Comparison of ENCODE assay signal across 30 mouse cellular contexts in genomic region chr5:5245182-5245581, GRCm38 (mm10).
"Had no signal": no experiment of that assay in that cellular context is flagged by ENCODE, and none has a peak within 500 bp of the region (broad histone marks: within the 10 kb centered on the region; RNA-seq: fewer than 3 reads in every experiment).

No protein-coding gene starts in this region.

- H3K4me3 ChIP-seq: limb, embryonic 10.5 days; limb, embryonic 12.5 days; limb, embryonic 13.5 days; limb, embryonic 15.5 days; liver, embryonic 12.5 days; liver, embryonic 13.5 days; liver, embryonic 15.5 days; lung, embryonic 15.5 days; megakaryocyte, embryonic 14.5 days; midbrain, embryonic 10.5 days; midbrain, embryonic 12.5 days; midbrain, embryonic 13.5 days; midbrain, embryonic 15.5 days; myocyte; neural tube, embryonic 12.5 days had no signal

- DNase-seq: left cerebral cortex, postnatal 4 days; liver; liver, embryonic 13.5 days; liver, postnatal 0 days; lung, adult 18-20 months; lung, adult 2 months; lung, embryonic 14.5 days; lung, postnatal 10 days; lung, postnatal 14 days; lung, postnatal 36 days; lung, postnatal 4 days; midbrain, embryonic 14.5 days had no signal

- H3K27ac ChIP-seq: limb, embryonic 10.5 days; limb, embryonic 12.5 days; limb, embryonic 13.5 days; limb, embryonic 15.5 days; liver, embryonic 12.5 days; liver, embryonic 13.5 days; liver, embryonic 14.5 days; liver, embryonic 15.5 days; lung, embryonic 15.5 days; macrophage; midbrain, embryonic 10.5 days; midbrain, embryonic 12.5 days; midbrain, embryonic 13.5 days; midbrain, embryonic 15.5 days; neural tube, embryonic 12.5 days had no signal

- ATAC-seq: liver, embryonic 12.5 days; liver, postnatal 0 days; lung, postnatal 0 days; midbrain, embryonic 13.5 days; midbrain, embryonic 15.5 days; midbrain, embryonic 16.5 days had no signal
